Mouse (Mus musculus) testis, adult 2 months (tissue): ENCODE measurements around the gene Nxnl1. TPM values are rescaled to one million over a fixed set of nuclear protein-coding genes. Genes with fewer than 3 reads are reported as not detected.
"Not testable (repeated sequence)": the region's sequence is repeated elsewhere in the genome, so short reads cannot be mapped to it uniquely, and the experiment has no call there.

Experiments used
- H3K27ac ChIP-seq: fragments of 200-500 bp; 2 replicates; pipeline ENCODE4 v1.5.1; 2012; ENCODE audit warnings: low read depth, low read length; ENCODE audit not compliant: control insufficient read depth, insufficient read depth
- H3K27me3 ChIP-seq: fragments of 200-500 bp; 2 replicates; pipeline ENCODE4 v1.6.1; 2012; ENCODE audit warnings: mild to moderate bottlenecking, low read length, moderate library complexity; ENCODE audit not compliant: control insufficient read depth, insufficient read depth
- H3K36me3 ChIP-seq: fragments of 200-500 bp; 2 replicates; pipeline ENCODE4 v1.6.1; 2012; ENCODE audit warnings: mild to moderate bottlenecking, low read length; ENCODE audit not compliant: control insufficient read depth, insufficient read depth
- H3K4me1 ChIP-seq: fragments of 200-500 bp; 2 replicates; pipeline ENCODE4 v1.6.1; 2012; ENCODE audit warnings: low read length; ENCODE audit not compliant: control insufficient read depth, insufficient read depth
- H3K4me3 ChIP-seq: fragments of 200-500 bp; 2 replicates; pipeline ENCODE4 v1.5.1; 2012; ENCODE audit warnings: low read depth, mild to moderate bottlenecking, low read length, moderate library complexity, mixed read lengths; ENCODE audit not compliant: control insufficient read depth
- CTCF ChIP-seq: fragments of 200-500 bp; IDR thresholded peaks from 2 replicates; pipeline ENCODE4 v1.5.1; 2012; ENCODE audit warnings: low read depth, mild to moderate bottlenecking, inconsistent platforms, low read length, moderate library complexity; ENCODE audit not compliant: control insufficient read depth, insufficient read depth, insufficient replicate concordance
- POLR2A ChIP-seq: fragments of 200-500 bp; IDR thresholded peaks from 2 replicates; pipeline ENCODE4 v1.6.1; 2012; ENCODE audit warnings: low read depth, mild to moderate bottlenecking, inconsistent platforms, low read length, moderate library complexity; ENCODE audit not compliant: control insufficient read depth
- polyA plus RNA-seq: library from polyadenylated mRNA; depleted of rRNA; stranded (reverse); fragments of >200 nt; gene quantifications from 2 replicates; pipeline ENCODE4 v1.2.3, GENCODE M21; 2012

Nxnl1 gene
- polyA plus RNA-seq, 1 experiment: 0.47 TPM

DNA sequence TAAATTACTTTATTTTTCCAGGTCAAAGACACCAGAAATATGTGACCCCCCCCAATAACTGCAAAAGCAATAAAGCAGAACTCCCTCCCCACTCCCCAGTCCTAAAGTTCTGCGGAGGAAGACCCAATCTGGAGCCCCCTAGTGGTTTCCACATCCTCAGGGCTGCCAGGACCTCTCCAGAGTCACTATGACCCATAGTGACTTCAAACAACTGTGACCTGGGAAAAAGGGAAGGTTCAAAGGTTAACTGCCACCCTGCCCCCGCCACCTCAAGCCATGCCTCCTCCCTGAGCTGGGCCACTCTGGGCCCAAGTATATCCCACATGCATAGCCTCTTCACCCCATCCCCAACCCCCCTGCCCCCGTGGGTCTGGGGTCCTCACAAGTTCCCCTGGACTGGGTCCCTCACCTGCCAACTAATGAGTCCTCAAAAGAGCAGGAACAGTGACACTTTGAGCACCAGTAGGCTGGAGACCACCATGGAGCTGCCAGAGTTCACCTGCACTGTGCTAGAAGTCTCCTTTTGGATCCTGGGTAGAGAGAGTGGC is 32.1 kb downstream of the Nxnl1 start:
- H3K4me1 ChIP-seq: peaks cover 12% of the 10 kb centered on the region
- TF ChIP-seq CTCF (no peak), POLR2A (no peak)
- H3K36me3 ChIP-seq: no peaks in the 10 kb centered on the region
- H3K27me3 ChIP-seq: no peaks in the 10 kb centered on the region
- H3K27ac ChIP-seq: no peak overlapping the region
- no peak overlapping the region for H3K4me3 ChIP-seq

DNA sequence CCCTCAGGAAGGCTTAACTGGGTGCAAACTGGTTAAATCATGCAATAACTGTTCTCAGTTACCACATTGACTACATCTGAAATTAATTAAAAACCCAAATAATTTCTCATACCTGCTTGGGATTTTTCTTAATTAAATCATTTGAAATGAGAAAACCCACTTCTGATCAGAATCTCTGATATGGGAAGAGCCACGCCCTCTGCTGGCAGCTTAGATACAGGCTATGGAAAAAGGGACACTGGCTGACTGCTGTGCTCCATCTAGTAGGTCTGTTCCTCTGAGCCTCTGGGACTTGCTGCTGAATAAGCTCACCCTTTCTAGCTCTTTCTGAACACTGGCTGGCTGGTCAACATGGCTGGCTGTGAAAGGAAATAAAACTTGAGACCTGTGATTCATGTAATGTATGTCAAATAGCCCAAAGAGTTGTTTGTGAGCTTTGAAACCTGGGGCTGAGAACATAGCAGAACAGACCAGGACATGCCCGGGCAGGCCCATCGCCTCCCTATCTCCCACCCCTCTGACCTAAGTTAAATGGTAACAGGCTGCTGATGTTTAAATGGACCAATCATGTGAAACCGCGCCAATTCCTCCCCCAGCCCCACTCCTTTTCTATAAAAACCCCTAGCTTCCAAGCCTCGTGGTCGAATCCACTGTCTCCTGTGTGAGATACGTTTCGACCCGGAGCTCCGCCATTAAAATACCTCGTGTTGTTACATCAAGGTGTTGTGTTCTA is 35.5 kb downstream of the Nxnl1 start:
- H3K27ac ChIP-seq, H3K4me1 ChIP-seq, H3K27me3 ChIP-seq, H3K4me3 ChIP-seq, H3K36me3 ChIP-seq: not testable (repeated sequence)

DNA sequence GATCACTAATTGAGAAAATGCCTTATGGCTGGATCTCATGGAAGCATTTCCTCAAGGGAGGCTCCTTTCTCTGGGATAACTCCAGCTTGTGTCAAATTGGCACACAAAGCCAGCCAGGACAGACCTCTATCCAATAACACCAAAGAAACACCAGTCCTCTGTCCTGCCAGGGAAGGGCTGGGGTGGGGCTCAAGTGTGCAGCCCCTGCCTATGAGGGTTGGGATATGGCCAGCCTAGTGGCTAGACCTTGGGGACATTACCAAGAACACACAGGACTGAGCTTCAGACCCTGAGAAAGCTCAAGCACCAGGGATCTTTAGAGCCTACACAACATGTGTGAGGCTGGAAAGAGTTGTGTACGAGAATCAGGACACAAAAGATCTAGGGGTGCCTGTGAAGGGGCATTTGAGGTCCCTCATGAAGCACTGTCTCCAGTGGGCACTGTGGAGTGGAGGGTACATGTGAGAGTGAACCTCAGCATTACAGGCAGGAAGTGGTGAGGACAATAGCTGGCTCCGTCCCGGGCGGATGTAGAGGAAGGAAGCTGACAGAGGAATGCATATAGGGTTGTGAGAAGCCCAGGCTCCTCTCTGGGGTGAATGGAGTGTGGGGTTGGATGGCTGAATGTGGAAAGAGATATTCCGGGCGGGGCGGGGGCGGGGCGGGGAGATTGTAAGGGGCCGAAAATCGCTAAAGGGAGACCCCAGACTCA is 37.9 kb downstream of the Nxnl1 start:
- H3K27ac ChIP-seq: no peak overlapping the region
- H3K27me3 ChIP-seq: no peaks in the 10 kb centered on the region
- no peak for TF ChIP-seq CTCF
- no peak for TF ChIP-seq POLR2A

DNA sequence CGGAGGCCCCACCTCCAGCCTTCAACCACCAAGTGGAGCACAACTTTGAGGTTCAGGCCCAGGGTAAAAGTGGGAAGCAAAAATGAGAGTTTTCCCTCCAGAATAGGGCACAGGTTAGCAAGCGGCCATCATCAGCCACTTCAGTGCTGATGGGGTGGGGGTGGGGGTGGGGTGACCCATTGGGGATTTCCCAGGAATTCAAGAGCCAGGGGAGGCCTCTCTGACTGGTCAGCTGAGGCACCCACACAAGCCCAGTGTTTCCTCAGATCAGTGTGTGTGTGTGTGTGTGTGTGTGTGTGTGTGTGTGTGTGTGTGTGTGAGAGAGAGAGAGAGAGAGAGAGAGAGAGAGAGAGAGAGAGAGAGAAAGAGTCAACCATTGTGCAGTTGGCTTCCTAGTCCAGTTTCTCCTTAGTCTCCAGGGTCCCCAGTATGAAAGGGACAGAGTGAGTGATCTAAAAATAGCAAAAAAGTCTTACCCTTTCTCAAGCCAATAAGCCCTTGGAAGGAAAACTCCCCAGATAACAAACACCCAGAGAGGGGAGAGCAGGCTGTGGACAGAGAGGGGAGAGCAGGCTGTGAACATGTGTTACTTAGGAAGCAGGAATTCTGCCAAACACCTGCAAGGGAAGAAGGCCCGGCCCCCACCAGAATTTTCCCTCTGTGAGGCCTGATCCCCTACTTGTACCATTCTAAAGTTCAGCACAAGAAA is 39.1 kb downstream of the Nxnl1 start:
- H3K4me1 ChIP-seq: peaks cover 3% of the 10 kb centered on the region; the same call in 1 of the 2 replicates
- H3K4me3 ChIP-seq: no peak overlapping the region
- H3K27me3 ChIP-seq: no peaks in the 10 kb centered on the region
- no peak for TF ChIP-seq POLR2A
- no peak for TF ChIP-seq CTCF
- no peak overlapping the region for H3K27ac ChIP-seq
- H3K36me3 ChIP-seq: no peaks in the 10 kb centered on the region

More for the DNA sequence above, 37.9 kb downstream of the Nxnl1 start:
- no peaks in the 10 kb centered on the region for H3K36me3 ChIP-seq
- peaks cover 3% of the 10 kb centered on the region; the same call in 1 of the 2 replicates for H3K4me1 ChIP-seq
- no peak overlapping the region for H3K4me3 ChIP-seq

DNA sequence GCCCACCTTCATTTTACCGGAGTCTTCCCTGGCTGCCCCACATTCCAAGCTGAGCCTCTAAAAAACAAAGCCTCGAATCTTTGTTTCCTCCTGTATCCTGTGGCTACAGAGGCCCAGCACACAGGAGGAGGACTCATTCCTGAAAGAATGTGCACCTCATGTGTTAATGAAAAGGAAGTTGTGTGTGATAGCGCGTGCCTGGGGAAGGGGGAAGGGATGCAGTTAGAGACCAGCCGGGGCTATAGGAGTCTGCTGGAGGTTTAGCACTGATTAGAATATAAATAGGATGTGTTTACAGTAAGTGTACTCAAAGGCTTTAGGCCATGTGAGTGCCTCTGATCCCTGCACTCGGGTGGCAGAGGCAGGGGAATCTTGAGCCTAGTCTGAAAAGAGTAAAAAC is 40.1 kb downstream of the Nxnl1 start:
- H3K4me1 ChIP-seq: peaks cover 3% of the 10 kb centered on the region
- no peak for TF ChIP-seq POLR2A
- no peak for TF ChIP-seq CTCF
- no peak overlapping the region for H3K27ac ChIP-seq
- no peaks in the 10 kb centered on the region for H3K27me3 ChIP-seq
- H3K36me3 ChIP-seq: no peaks in the 10 kb centered on the region
- H3K4me3 ChIP-seq: no peak overlapping the region

DNA sequence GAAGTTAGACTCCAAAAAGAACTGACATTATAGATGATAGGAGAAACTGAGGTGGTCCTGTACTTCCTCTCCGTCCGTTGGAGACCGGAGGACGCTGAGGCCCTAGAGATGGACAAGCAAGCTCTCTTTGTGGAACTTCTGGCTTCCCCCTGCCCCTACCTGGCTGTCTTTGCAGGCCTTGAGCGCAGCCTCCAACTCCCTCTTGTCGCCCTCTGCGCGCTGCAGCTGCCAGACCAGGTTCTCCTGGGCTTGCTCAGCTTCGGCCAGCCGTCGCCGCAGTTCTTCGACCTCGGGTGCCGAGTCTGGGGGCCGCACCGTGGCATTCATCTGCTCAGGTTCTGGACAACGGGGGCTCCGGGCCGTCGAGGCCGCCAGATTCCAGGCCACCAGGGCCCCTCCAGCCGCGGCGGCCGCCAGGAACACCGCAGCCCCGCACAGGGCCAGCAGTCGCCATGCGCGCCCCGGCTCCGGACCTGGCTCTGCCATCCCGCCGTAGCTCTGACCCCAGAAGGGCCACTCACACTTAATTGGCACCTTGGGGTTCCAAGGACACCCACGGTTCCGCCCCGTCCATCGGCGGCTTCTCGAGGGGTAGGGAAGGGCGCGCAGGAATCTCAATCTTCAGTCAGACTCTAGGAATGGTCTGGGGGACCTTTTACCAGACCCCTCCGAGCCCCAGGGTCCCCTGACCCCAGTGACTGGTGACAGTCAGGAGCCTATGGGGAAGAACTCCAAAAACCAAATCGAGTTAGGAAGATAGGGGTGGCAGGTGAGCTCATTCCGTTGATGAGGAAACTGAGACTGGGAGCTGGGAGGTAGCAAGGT is 41.0 kb downstream of the Nxnl1 start, which contains the start of gene Ccdc194:
Gene Ccdc194 (minus strand): TSS at position 486 of the 825 bp plus-strand sequence.
- Histone ChIP-seq H3K36me3 (no peaks in the 10 kb centered on the region), H3K4me3 (no peak within 1 kb of the TSS), H3K27me3 (no peaks in the 10 kb centered on the region), H3K27ac (no peak within 1 kb of the TSS), H3K4me1 (peaks cover 3% of the 10 kb centered on the region)
- TF ChIP-seq POLR2A (no peak), CTCF (no peak)

DNA sequence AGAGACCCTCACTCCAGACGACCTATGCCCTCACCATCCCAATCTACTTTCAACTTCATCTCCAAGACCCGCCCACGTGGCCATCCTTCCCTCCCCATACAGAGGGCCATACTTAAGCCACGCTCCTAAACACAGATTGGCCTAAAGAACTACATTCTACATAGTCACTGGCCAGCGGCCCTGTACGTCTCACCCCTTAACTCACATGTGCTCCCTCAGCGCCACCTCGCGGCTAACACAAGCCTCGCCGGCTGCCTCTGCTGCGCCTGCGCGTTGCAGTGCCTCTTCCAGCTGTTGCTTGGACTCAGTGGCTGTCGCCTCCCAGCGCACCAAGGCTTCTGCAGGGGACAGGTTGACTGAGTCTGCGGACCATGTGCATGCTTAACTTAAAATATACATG is 44.8 kb downstream of the Nxnl1 start:
- H3K27ac ChIP-seq: no peak overlapping the region
- H3K36me3 ChIP-seq: no peaks in the 10 kb centered on the region
- peaks cover 3% of the 10 kb centered on the region for H3K4me1 ChIP-seq
- H3K27me3 ChIP-seq: no peaks in the 10 kb centered on the region
- H3K4me3 ChIP-seq: no peak overlapping the region
- TF ChIP-seq CTCF (peak; percentile 94; the same call in 1 of the 2 replicates), POLR2A (no peak)
